Mouse (Mus musculus) megakaryocyte, adult 5-6 weeks (primary cell): ENCODE measurements around the gene Wdr1. TPM values are rescaled to one million over a fixed set of nuclear protein-coding genes. Genes with fewer than 3 reads are reported as not detected.
"Not testable (repeated sequence)": the region's sequence is repeated elsewhere in the genome, so short reads cannot be mapped to it uniquely, and the experiment has no call there.

Source experiments
- ATAC-seq: 2 replicates; pipeline ENCODE4 v1.8.0; 2016; ENCODE audit warnings: mild to moderate bottlenecking, inconsistent platforms; ENCODE audit not compliant: poor library complexity, severe bottlenecking
- total RNA-seq, 2 experiments: library from RNA; stranded (forward) in 1 of 2; stranded (reverse) in 1 of 2; fragments of 153-499, 151-499 nt in 1 of 2; fragments of 221-1000, 200-1000 nt in 1 of 2; gene quantifications; 2 replicates each; pipeline versions ENCODE4 v1.2.3 to v1.2.4; 2015 to 2017

Gene Wdr1
- total RNA-seq, 2 experiments from 2014 or later = 236 to 442 TPM

GRCm38 (mm10) chr5:38499316-38499811 lies 63.7 kb downstream of the Wdr1 start:
- no peak for ATAC-seq

GRCm38 (mm10) chr5:38498479-38498878 lies 64.5 kb downstream of the Wdr1 start:
- ATAC-seq = no peak

- ATAC-seq = no peak
Measured at GRCm38 (mm10) chr5:38496491-38497057, 66.4 kb downstream of the Wdr1 start.

- ATAC-seq = peak; percentile 91
Measured at GRCm38 (mm10) chr5:38493890-38494289, 69.1 kb downstream of the Wdr1 start.

- no peak for ATAC-seq
Measured at GRCm38 (mm10) chr5:38491763-38492162, 71.3 kb downstream of the Wdr1 start.

- no peak for ATAC-seq
Measured at GRCm38 (mm10) chr5:38489739-38490138, 73.3 kb downstream of the Wdr1 start.

GRCm38 (mm10) chr5:38488673-38489615 lies 74.1 kb downstream of the Wdr1 start:
- peak; percentile 31; the same call in 1 of the 2 replicates for ATAC-seq

GRCm38 (mm10) chr5:38488026-38488425 lies 75.0 kb downstream of the Wdr1 start:
- no peak for ATAC-seq

- no peak for ATAC-seq
Measured at GRCm38 (mm10) chr5:38487247-38487646, 75.8 kb downstream of the Wdr1 start.

GRCm38 (mm10) chr5:38485946-38486345 lies 77.1 kb downstream of the Wdr1 start:
- ATAC-seq = 0 out of 2 replicates have a peak, but pooled peaks have one; percentile 13

- ATAC-seq = peak; percentile 9; the same call in 1 of the 2 replicates
Measured at GRCm38 (mm10) chr5:38483518-38484110, 79.4 kb downstream of the Wdr1 start.

GRCm38 (mm10) chr5:38480822-38481707 lies 82.0 kb downstream of the Wdr1 start:
- ATAC-seq = no peak

GRCm38 (mm10) chr5:38479908-38480725 lies 82.9 kb downstream of the Wdr1 start:
- peak; percentile 82 for ATAC-seq

GRCm38 (mm10) chr5:38479545-38479907 lies 83.5 kb downstream of the Wdr1 start:
- not testable (repeated sequence) for ATAC-seq

GRCm38 (mm10) chr5:38479027-38479426 lies 84.0 kb downstream of the Wdr1 start:
- peak; percentile 67 for ATAC-seq

GRCm38 (mm10) chr5:38477731-38478445 lies 85.1 kb downstream of the Wdr1 start:
- no peak for ATAC-seq

- no peak for ATAC-seq
Measured at GRCm38 (mm10) chr5:38476861-38477565, 86.0 kb downstream of the Wdr1 start.
